Mouse (Mus musculus) mesoderm, embryonic 11.5 days (tissue): ENCODE results near the gene 3110009E18Rik.
A peak's percentile ranks its signal among the peaks of the same experiment; 100 is the strongest.

Experiments used
- DNase-seq: peaks from one replicate; pipeline ENCODE4 v3.0.0-alpha.2; 2012; ENCODE audit warnings: low read depth, low spot score

The 3110009E18Rik gene

DNA sequence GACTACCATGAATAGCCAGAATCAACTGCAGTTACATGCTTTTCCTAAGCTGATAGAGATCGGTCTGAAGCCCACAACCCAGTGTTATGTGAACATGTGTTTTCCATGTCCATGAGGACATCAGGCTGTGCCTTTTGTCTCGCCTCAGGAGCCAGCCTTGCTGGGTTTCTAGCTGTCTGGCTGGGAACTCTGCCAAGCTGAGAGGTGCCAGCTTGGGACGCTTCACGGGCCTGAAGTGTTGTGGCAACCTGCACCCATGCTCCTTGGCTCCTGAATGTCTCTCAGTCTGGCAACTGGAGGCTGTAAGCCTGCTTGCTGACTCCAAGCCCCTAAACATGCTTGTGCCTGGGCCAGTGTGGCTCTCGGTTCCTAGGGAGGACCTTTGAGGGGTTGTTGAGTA, 21.6 kb downstream of the 3110009E18Rik start:
- no peak for DNase-seq

DNA sequence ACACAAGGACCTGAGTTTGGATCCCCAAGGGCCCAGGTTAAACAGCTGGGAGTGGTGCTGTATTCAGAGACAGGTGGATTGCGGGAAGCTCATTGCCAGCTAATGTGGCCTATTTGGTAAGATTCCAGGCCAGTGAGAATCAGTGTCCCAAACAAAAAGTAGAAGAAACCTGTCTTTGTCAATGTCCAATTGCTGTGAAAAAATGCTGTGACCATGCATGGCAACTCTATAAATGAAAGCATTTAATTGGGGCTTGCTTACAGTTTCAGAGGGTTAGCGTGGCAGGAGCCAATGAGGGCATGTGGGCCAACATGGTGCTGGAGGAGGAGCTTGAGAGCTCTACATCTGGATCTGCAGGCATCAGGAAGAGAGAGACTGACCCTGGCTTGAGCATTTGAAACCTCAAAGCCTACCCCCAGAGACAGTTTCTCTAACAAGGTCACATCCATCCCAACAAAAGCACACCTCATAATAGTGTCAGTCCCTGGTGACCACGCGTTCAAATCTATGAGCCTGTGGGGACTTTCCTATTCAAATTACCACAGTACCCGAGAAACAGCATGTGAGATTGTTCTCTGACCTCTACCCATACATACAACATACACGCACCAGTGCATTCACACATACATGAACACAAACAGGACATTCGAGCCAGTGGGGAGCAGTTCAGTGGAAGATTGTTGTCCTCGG, 24.7 kb downstream of the 3110009E18Rik start:
- no peak for DNase-seq

DNA sequence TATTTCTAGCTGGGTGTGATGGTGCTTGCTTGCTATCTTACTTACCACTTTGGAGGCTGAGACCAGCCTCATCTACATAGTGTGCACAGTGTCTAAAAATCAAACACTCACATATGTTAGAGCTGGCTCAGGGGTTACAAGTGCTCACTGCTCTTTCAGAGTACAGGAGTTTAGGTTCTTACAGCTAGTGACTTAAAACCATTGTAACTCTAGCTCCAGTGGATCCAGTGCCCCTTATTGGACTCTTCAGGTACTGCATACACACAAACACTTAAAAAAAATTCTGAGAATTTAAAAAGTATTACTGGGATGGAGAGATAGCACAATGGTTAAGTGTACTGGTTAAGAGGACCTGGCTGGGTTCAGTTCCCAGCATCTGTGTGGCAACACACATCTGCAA, 26.0 kb downstream of the 3110009E18Rik start:
- DNase-seq = no peak

DNA sequence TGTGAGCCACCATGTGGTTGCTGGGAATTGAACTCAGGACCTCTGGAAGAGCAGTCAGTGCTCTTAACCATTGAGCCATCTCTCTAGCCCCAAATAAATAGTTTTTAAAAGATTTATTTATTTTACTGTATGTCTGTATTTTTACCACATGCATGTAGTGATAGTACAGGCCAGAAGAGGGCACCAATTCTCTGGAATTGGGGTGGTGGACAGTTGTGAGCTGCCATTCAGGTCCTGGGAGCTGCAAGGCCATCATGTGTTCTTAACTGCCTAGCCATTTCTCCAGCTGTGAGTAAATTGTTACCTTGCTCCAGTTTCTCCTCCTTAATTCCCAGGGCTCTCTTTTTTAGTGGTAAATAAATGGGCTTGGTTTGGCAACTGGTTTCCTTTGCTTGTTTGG, 33.2 kb downstream of the 3110009E18Rik start:
- peak; percentile 56 for DNase-seq

DNA sequence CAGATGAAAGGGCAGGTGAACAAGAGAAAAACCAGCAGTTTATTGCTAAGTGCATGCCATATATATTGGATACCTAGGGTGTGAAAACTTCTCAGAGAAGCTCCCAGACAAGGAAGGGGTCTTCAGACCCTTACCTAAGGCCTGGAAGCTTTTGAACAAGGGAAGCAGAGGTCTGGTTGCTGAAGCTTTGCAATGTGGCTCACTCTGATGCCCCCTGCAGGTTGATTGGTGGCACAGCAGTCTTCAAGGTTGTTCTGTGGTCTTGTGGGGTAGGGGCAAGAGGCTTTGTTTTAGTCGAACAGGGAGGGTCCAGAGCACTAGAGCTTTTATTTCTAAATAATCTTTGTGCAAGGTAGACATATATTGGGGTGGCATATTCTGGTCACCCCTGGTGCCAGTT, 34.3 kb downstream of the 3110009E18Rik start:
- peak; percentile 43 for DNase-seq

DNA sequence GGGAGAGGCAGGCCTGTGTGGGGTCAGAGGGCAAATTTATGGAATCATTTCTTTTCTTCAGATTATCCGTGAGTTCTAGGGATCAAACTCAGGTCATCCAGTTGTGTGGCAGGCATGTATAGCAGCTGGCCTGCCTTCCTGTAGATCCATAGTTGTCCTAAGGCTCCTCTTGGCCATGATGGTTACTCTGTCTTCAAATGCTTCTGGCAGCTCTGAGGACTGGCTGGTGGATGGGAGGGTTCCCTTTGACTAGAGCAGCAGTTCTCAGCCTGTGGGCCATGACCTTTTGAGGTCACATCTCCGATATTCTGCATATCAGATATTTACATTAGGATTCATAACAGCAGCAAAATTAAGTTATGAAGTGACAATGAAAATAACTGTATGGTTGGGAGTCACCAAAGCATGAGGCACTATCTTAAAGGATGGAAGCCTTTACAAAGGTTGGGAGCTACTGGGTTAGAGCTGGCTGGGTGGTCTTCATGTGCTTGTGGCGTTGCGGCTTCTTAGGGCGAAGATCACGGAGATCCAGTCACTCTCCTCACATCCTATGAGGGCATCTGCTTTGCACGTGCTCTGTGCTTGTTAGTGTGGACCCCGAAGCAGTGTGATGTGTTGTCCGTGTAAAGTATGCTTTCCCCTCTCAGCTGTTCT, 37.6 kb downstream of the 3110009E18Rik start:
- no peak for DNase-seq

DNA sequence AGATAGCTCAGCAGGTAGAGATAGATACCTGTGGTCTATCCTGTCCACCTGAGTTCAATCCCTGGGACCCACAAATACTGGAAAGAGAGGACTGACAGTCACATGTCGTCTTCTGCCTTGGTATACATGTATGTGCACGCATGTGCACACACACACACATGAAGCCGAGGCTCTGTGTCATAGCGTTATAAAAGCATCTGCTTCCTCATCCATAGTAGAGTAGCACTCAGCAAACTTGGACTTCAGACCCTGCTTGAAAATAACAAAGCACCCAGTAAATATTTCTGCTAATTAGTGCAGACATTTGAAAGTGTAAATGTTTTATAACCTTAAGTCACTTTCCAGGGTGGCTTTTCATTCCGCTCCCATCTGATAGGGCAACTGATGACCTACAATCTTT, 40.5 kb downstream of the 3110009E18Rik start:
- no peak for DNase-seq

DNA sequence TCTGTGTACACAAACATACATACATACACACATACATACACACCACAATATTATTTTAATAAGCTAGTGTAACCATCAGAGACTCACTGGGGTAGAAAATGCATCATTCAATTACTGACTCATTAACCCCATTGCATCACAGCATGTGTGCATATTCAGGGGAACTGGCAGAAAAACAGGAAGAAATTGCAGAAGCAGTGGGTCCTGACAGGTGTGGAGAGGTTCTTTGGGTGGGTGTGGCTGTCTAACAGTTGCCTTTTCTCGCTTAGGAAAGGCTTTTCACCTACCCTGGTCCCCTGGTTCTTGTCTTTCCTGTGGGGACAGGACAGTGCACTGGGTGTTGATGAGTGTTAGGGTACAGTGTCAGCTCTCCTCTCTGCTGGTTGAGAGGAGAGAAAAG, 41.6 kb downstream of the 3110009E18Rik start:
- no peak for DNase-seq

DNA sequence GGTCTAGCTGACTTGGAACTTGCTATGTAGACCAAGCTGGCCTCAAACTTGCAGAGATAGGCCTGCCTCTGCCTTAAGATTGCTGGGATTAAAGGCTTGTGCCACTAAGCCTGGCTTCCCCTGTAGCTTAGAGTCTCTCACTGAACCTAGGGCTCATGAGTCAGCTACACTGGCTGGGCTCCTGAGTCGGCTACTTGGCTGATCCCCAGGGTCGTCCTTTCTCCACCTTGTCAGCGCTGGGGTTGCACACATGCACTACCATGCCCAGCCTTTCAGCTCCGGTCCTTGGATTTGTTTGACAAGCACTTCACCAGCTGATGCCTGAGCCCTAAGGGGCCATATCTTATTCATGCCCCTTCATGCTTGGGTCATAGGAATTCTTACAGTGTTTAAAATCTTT, 47.0 kb downstream of the 3110009E18Rik start:
- no peak for DNase-seq

DNA sequence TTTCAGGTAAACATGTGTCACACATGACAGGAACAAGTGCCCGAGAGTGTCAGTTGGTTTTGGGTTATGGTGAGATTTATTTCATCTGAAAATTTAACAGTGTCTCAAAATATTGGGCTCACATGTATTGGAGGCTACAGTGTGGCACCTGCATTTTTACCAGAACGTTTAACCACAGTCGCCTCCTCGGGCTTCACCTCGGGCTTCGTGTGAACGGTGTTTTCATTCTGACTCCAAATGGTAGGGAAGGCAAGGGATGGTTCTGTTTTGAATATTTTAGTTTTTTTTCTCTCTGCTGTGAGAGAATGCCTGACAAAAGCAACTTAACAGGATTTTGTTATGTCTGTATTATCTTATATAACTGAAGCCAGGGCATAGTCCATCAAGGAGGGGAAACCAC, 47.7 kb downstream of the 3110009E18Rik start:
- DNase-seq = no peak

DNA sequence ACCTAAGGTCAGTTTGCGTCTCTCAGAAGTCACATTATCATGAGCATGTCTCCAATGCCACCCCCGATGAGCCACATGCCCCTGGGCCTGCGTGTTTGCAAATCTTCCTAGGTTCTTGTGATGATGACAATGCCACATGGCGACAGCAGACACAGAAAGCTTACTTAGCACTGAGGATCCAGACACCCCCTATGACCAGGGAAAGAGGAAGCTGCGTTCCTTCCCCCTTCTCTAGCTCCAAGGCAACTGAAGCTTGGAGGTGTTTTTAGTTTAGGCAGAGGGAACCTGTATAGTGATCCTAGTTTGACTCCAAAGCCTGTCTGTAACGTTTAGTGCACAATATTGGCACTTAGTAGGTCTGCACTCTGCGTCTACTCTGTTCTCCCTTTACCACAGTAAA, 49.3 kb downstream of the 3110009E18Rik start:
- DNase-seq = no peak

DNA sequence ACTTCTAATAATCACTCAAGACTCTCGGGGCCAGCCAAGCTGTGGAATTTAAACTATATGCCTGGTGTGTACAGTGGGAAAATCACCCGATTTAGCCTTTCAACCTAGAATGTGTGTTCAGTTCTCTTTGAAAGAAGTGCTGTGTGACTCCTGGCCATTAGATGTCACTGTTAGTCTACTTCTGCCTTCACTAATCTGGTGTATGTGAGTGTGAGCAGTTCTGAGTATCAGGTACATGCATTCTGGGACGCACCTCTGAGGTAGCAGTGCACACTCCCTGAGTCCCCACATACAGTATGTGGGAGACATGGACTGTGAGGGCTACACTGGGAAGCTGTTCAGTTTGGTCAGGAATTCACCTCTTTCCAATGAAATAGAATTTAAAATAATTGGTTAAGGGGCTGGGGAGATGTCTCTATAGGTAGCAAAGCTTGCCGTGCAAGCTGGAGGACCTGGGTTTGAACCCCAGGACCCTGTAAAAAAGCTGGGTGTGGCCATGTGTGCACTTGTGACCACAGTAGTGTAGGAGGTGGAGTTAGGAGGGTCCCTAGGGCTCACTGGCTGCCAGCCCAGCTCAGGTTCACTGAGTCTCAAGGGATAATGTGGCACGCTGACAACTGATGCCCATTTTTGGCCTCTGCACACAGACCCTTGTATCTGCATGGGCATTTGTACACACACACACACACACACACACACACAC, 51.0 kb downstream of the 3110009E18Rik start:
- peak; percentile 29 for DNase-seq

DNA sequence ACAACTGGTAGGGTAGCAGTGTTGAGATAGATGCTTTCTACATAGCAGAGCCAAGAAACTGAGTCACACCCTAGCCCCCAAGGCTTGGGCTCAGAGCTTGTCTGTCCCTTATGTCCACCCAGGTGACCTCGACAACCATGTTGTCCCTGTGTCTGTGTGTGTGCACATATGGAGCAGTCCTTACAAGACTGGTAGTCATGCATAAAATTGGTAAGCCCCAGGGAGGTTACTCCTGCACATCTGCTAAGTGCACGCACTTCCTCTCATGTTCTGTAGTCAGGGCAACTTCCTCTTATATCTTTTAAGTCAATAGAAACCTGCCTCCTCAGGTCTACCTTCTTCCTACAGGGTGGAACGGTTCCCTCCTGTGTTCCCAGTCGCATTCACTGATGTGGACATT, 54.0 kb downstream of the 3110009E18Rik start:
- DNase-seq = no peak

DNA sequence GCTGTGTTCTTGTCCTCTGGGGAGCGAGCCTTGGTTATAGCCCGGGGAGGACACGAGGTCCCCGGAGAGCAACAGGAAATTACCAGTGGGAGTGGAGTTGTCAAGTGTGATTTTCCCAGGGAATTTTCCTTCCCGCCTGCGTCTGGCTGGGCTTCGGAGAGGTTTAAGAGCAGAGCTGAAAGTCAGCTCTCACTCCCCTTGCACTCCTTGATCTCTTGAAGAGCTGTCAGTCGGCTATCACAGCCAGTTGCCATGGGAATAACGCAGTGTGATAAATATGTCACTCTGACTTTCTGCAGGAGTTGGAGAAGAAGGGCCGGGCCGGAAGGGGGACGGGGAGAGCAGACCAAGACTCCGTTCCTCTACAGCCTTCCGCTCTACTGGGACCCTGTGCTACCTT, 55.3 kb downstream of the 3110009E18Rik start:
- peak; percentile 23 for DNase-seq

DNA sequence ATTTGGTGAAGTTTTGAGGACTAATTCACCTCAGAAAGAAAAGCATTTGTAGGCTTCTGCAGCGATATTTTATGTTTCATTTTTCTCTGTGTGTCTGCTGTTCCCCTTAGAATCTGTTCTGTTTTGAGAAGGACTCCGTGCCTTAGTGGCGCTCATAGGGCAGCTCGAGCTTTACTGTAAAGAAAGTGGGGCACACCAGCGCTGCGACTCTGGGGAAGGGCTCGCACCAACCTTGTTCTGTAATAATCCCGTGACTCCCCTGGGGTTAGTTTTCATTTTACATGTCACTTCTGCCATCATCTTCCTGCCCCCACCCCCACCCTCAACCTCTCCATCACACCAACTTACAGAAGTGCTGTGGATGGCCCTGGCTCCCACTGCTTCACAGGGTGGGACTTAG, 56.2 kb downstream of the 3110009E18Rik start:
- no peak for DNase-seq

DNA sequence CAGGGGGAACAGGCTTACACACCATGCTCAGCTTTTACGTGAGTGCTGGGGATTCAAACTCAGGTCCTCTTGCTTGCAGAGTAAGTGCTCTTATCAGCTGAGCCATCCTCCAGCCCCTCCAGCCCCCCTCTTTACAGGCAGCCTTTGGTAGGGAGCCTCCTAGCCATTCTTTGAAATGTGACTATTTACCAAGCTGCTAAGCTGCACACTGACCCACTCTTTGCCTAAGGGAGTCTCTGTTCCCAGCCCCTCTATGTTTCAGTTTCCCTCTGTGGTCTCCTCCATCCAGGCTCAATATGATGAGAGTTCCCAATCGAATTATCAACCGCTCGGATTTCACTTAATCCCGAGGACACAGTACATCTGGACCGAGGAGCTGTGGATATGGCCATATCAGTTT, 65.2 kb downstream of the 3110009E18Rik start:
- no peak for DNase-seq

DNA sequence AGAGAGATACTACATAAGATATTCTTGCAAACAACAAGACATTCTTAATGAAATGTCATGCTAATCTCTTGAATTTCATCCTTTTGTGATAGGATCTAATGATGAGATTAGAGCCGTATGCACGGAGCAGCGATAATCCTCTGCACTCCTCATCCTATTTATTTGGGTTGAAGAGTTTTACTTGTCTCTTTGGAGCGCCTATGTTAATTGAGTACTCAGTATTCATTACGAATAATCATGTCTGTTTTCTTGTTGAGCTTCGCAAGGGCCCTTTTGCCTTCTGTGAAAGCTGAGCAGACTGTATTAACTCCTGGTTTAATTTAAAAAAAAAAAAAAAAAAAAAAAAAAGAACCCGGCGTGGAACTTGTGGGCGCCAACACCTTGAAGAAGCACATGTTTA, 65.7 kb downstream of the 3110009E18Rik start:
- no peak for DNase-seq

DNA sequence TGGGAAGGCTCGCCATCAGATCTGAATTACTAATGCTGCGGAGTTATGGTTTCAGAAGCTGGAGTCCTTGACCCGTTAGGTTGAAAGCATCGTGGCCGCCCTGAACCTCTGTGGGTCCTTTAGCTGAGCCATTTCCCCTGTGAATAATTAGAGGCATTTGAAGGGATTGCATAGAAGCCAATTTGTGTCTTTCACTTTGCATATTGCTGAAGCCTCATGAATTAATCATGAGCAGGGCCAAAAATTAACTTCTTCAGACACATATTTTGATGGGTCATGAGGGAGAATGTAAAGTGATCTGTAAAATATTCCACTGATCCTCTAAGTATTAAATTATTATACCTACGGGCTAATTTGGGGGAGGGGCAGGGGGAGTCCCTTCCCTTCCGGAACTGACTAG, 66.1 kb downstream of the 3110009E18Rik start:
- DNase-seq = no peak

DNA sequence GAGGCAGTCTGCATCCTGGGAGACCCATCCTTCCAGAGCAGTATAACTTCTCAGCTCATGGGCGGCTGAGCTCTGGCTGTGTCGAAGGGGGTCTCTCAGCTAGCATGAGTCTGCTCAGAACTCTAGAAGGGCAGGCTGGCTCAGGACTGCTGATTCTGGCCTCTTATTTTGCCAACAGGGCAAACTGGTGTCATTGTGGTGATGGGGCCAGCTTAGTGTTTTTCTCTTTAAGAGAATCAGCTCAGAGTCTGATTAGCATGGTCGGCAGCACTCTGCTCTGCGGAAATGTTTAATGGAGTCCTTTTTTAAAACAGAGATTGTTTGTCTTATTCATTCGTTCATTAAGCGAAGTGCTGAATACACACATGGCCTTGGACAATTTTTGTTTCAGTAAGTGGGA, 68.2 kb downstream of the 3110009E18Rik start:
- DNase-seq = no peak

DNA sequence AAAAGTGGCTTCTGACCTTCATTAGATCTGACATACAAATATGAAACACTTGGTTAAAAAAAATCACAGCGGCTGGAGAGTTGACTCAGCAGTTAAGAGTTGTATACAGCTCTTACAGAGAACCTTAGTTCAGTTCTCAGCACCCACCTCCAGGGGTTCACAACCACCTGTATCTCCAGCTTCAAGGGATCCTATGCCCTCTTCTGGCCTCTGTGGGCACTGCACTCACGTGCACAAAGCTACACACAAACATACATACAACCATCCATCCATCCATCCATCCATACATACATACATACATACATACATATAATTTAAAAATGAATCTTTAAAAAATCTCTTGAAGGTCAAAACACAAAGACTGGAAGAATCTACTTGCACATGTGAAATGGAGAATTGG, 69.3 kb downstream of the 3110009E18Rik start:
- no peak for DNase-seq

DNA sequence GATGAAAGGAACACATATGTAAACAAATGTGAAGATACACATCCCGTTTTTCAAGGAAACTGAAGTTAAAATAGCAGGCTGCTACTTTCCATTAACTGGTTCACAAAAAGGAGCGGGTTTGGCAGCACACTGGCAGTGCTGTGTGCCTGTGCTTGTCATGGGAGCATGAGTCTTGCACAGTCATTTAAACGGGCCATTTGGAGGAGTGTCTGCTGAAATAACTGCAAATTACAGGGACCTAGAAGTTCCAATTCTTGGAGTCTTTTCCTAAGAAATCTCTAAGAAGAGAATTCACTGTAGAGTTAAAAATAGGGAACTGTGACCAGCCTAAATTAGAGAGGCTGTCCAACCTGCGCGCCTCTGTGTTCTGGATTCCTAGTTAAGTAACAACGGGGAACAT, 70.0 kb downstream of the 3110009E18Rik start:
- DNase-seq = no peak

DNA sequence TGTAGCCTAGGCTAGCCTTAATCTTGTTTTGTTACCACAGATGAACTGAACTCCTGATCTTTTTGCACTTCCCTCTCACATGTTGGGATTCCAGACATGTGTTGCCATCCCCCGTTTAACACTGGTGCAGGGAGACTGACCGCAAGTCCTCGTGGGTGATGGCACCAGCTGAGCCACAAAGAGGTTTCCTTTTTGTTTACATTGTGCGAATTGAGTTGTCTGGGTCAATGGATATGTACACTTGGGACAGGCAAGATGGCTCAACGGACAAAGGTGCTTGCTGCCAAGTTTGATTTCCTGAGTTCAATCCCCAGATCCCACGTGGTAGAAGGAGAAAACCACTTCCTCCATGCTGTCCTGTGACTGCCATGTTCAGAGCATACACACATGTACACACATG, 71.3 kb downstream of the 3110009E18Rik start:
- DNase-seq = no peak

DNA sequence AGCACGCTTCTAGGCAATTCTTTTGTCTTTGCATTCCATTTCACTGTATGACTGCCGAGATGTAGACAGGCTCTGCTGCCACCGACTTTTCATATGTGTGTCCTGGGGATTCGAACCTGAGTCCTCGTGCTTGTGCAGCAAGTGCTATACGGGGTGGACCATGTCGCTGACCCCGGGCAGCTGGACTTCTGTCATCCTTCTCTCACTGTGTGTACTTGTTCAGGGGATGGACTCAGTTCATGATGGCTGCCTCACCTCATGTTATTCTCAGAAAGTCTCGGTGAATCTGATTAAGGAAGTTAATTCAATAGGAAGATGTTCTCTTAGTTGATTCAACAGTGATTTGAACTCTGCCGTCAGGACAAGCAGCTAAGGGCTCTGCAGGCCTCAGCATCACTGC, 72.6 kb downstream of the 3110009E18Rik start:
- no peak for DNase-seq
